Mouse (Mus musculus): Measurements from ENCODE around the gene Pak4. TPM values are rescaled to one million over a fixed set of nuclear protein-coding genes. Genes with fewer than 3 reads are reported as not detected.
A peak's percentile ranks its signal among the peaks of the same experiment; 100 is the strongest.

The Pak4 gene
- total and polyA plus RNA-seq, 2 experiments from 2014 or later, result 11.5 to 11.9 TPM

GRCm38 (mm10) chr7:28553076-28553475 is 44.9 kb downstream of the Pak4 start:
- H3K36me3 ChIP-seq (ENCODE audit: insufficient read depth), result no peaks in the 10 kb centered on the region
- no peak for TF ChIP-seq CTCF (IDR thresholded peaks at IDR 0.05; ENCODE audit: low read depth)
- H3K9ac ChIP-seq, result no peak overlapping the region
- H3K4me1 ChIP-seq (ENCODE audit: insufficient read depth), result no peaks in the 10 kb centered on the region
- no peak overlapping the region for H3K27ac ChIP-seq (ENCODE audit: low read depth, low read length)
- H3K4me2 ChIP-seq (ENCODE audit: low read depth), result no peak overlapping the region
- DNase-seq (no peak), ATAC-seq (no peak)
- no peaks in the 10 kb centered on the region for H3K9me3 ChIP-seq (ENCODE audit: low read length)
- H3K4me3 ChIP-seq (ENCODE audit: low read depth, low read length), result no peak overlapping the region
- 94% methylated on average over 6 of the region's 6 CpGs for WGBS
- H3K27me3 ChIP-seq (ENCODE audit: insufficient read depth, low read length), result no peaks in the 10 kb centered on the region

GRCm38 (mm10) chr7:28547628-28548027 is 50.4 kb downstream of the Pak4 start:
- H3K36me3 ChIP-seq (ENCODE audit: insufficient read depth), result no peaks in the 10 kb centered on the region
- peaks cover 30% of the 10 kb centered on the region for H3K27me3 ChIP-seq (ENCODE audit: insufficient read depth, low read length)
- TF ChIP-seq CTCF (IDR thresholded peaks at IDR 0.05; ENCODE audit: low read depth), result no peak
- no peak overlapping the region for H3K9ac ChIP-seq
- 0 out of 2 replicates have a peak, but pooled peaks cover 4% of the 10 kb centered on the region for H3K4me1 ChIP-seq (ENCODE audit: insufficient read depth)
- ATAC-seq (no peak), DNase-seq (no peak)
- no peak overlapping the region for H3K27ac ChIP-seq (ENCODE audit: low read depth, low read length)
- no peak overlapping the region for H3K4me3 ChIP-seq (ENCODE audit: low read depth, low read length)
- WGBS, result 70% methylated on average over 7 of the region's 7 CpGs
- no peaks in the 10 kb centered on the region for H3K9me3 ChIP-seq (ENCODE audit: low read length)
- H3K4me2 ChIP-seq (ENCODE audit: low read depth), result no peak overlapping the region

- peaks cover 30% of the 10 kb centered on the region for H3K27me3 ChIP-seq (ENCODE audit: insufficient read depth, low read length)
- no peak within 1 kb of the TSS for H3K27ac ChIP-seq (ENCODE audit: low read depth, low read length)
- no peak for TF ChIP-seq CTCF (IDR thresholded peaks at IDR 0.05; ENCODE audit: low read depth)
- DNase-seq (no peak), ATAC-seq (no peak)
- 0 out of 2 replicates have a peak, but pooled peaks cover 4% of the 10 kb centered on the region for H3K4me1 ChIP-seq (ENCODE audit: insufficient read depth)
- H3K9me3 ChIP-seq (ENCODE audit: low read length), result no peaks in the 10 kb centered on the region
- H3K36me3 ChIP-seq (ENCODE audit: insufficient read depth), result no peaks in the 10 kb centered on the region
- peak within 1 kb of the TSS; percentile 23 for H3K4me3 ChIP-seq (ENCODE audit: low read depth, low read length)
- 0 out of 2 replicates have a peak within 1 kb of the TSS, but pooled peaks have one; percentile 3 for H3K9ac ChIP-seq
- H3K4me2 ChIP-seq (ENCODE audit: low read depth), result peak within 1 kb of the TSS; percentile 47
- WGBS, result 6% methylated on average over 5 of the region's 5 CpGs
Measured at GRCm38 (mm10) chr7:28547154-28547553, 50.8 kb downstream of the Pak4 start, which contains the start of gene Nccrp1. Gene Nccrp1 (minus strand): TSS chr7:28547254.

GRCm38 (mm10) chr7:28546649-28547048 is 51.3 kb downstream of the Pak4 start:
- 0 out of 2 replicates have a peak overlapping the region, but pooled peaks have one; percentile 3 for H3K9ac ChIP-seq
- 0 out of 2 replicates have a peak, but pooled peaks cover 4% of the 10 kb centered on the region for H3K4me1 ChIP-seq (ENCODE audit: insufficient read depth)
- H3K36me3 ChIP-seq (ENCODE audit: insufficient read depth), result no peaks in the 10 kb centered on the region
- WGBS, result 2% methylated on average over 22 of the region's 22 CpGs
- H3K4me3 ChIP-seq (ENCODE audit: low read depth, low read length), result peak overlapping the region; percentile 23
- no peak overlapping the region for H3K27ac ChIP-seq (ENCODE audit: low read depth, low read length)
- ATAC-seq (no peak), DNase-seq (no peak)
- H3K4me2 ChIP-seq (ENCODE audit: low read depth), result peak overlapping the region; percentile 47
- no peaks in the 10 kb centered on the region for H3K9me3 ChIP-seq (ENCODE audit: low read length)
- peaks cover 30% of the 10 kb centered on the region for H3K27me3 ChIP-seq (ENCODE audit: insufficient read depth, low read length)
- TF ChIP-seq CTCF (IDR thresholded peaks at IDR 0.05; ENCODE audit: low read depth), result no peak

- WGBS, result 48% methylated on average over 7 of the region's 7 CpGs
- Histone ChIP-seq H3K9me3 (ENCODE audit: low read length) (no peaks in the 10 kb centered on the region), H3K4me3 (ENCODE audit: low read depth, low read length) (no peak overlapping the region), H3K4me2 (ENCODE audit: low read depth) (no peak overlapping the region), H3K36me3 (ENCODE audit: insufficient read depth) (no peaks in the 10 kb centered on the region), H3K27ac (ENCODE audit: low read depth, low read length) (no peak overlapping the region), H3K27me3 (ENCODE audit: insufficient read depth, low read length) (peaks cover 30% of the 10 kb centered on the region), H3K9ac (no peak overlapping the region), H3K4me1 (ENCODE audit: insufficient read depth) (0 out of 2 replicates have a peak, but pooled peaks cover 4% of the 10 kb centered on the region)
- DNase-seq (no peak), ATAC-seq (no peak)
- TF ChIP-seq CTCF (IDR thresholded peaks at IDR 0.05; ENCODE audit: low read depth), result no peak
Measured at GRCm38 (mm10) chr7:28545891-28546210, 52.1 kb downstream of the Pak4 start.

GRCm38 (mm10) chr7:28545048-28545890 is 52.7 kb downstream of the Pak4 start:
- no peak overlapping the region for H3K4me2 ChIP-seq (ENCODE audit: low read depth)
- H3K4me1 ChIP-seq (ENCODE audit: insufficient read depth), result 0 out of 2 replicates have a peak, but pooled peaks cover 4% of the 10 kb centered on the region
- DNase-seq, result no peak
- no peaks in the 10 kb centered on the region for H3K9me3 ChIP-seq (ENCODE audit: low read length)
- H3K27ac ChIP-seq (ENCODE audit: low read depth, low read length), result no peak overlapping the region
- ATAC-seq, result peak; percentile 25
- TF ChIP-seq CTCF (IDR thresholded peaks at IDR 0.05; ENCODE audit: low read depth), result no peak
- H3K9ac ChIP-seq, result no peak overlapping the region
- no peaks in the 10 kb centered on the region for H3K36me3 ChIP-seq (ENCODE audit: insufficient read depth)
- WGBS, result 31% methylated on average over 14 of the region's 14 CpGs
- peaks cover 30% of the 10 kb centered on the region for H3K27me3 ChIP-seq (ENCODE audit: insufficient read depth, low read length)
- no peak overlapping the region for H3K4me3 ChIP-seq (ENCODE audit: low read depth, low read length)

GRCm38 (mm10) chr7:28544051-28544601 is 53.9 kb downstream of the Pak4 start:
- no peak for ATAC-seq

More at GRCm38 (mm10) chr7:28544051-28544601, 53.9 kb downstream of the Pak4 start:
- TF ChIP-seq CTCF (IDR thresholded peaks at IDR 0.05; ENCODE audit: low read depth), result no peak
- H3K4me1 ChIP-seq (ENCODE audit: insufficient read depth), result 0 out of 2 replicates have a peak, but pooled peaks cover 4% of the 10 kb centered on the region
- H3K27ac ChIP-seq (ENCODE audit: low read depth, low read length), result no peak overlapping the region
- H3K4me2 ChIP-seq (ENCODE audit: low read depth), result peak overlapping the region; percentile 19; the same call in 1 of the 2 replicates
- H3K36me3 ChIP-seq (ENCODE audit: insufficient read depth), result no peaks in the 10 kb centered on the region
- no peak for DNase-seq
- peaks cover 30% of the 10 kb centered on the region for H3K27me3 ChIP-seq (ENCODE audit: insufficient read depth, low read length)
- no peak overlapping the region for H3K9ac ChIP-seq
- no peaks in the 10 kb centered on the region for H3K9me3 ChIP-seq (ENCODE audit: low read length)
- H3K4me3 ChIP-seq (ENCODE audit: low read depth, low read length), result no peak overlapping the region
- 9% methylated on average over 22 of the region's 27 CpGs for WGBS
